Mouse (Mus musculus): ENCODE measurements around the gene Rps25. TPM values are rescaled to one million over a fixed set of nuclear protein-coding genes. Genes with fewer than 3 reads are reported as not detected.
"Not testable (repeated sequence)": the region's sequence is repeated elsewhere in the genome, so short reads cannot be mapped to it uniquely, and the experiment has no call there.

Rps25 gene
- polyA plus RNA-seq, 1 experiment = 299 TPM

DNA sequence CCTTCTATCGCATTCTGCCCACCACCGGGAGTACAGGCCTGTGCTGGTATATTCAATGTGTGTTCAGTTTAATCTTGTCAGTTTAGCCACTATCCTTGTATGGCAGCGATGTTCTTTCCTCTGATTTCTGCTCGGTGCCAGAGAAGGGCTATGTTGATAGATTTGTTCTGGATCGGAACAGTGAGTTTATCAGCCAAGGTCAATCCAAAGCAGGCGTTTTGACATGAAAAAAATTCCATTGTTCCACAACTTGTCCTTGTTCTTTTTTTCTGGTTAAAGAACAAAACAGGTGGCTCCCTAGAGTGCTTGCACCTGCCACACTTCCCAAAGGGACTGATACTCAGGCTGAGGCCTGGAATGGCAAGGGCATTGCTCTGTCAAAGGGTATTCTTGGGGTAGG lies 30.8 kb upstream of the Rps25 start:
- Histone ChIP-seq H3K36me3 (ENCODE audit: control insufficient read depth, insufficient read depth, low read length) (no peaks in the 10 kb centered on the region), H3K27me3 (replicated peaks; ENCODE audit: control insufficient read depth, insufficient read depth, low read length) (no peaks in the 10 kb centered on the region), H3K4me1 (ENCODE audit: control insufficient read depth, insufficient read depth, low read length) (peaks cover 14% of the 10 kb centered on the region; the same call in 1 of the 2 replicates), H3K27ac (ENCODE audit: insufficient read depth, low read depth, low read length) (no peak overlapping the region; the same call in 1 of the 2 replicates), H3K4me3 (ENCODE audit: insufficient read depth, low read depth, low read length) (no peak overlapping the region)
- no peak for TF ChIP-seq POLR2A (IDR thresholded peaks at IDR 0.05; ENCODE audit: low read depth, low read length)
- no peak for DNase-seq
- 87% methylated on average over 6 of the region's 6 CpGs for WGBS

- not testable (repeated sequence) for H3K27ac ChIP-seq (ENCODE audit: insufficient read depth, low read depth, low read length); H3K27me3 ChIP-seq (replicated peaks; ENCODE audit: control insufficient read depth, insufficient read depth, low read length); H3K36me3 ChIP-seq (ENCODE audit: control insufficient read depth, insufficient read depth, low read length); H3K4me3 ChIP-seq (ENCODE audit: insufficient read depth, low read depth, low read length); DNase-seq
- peaks cover 14% of the 10 kb centered on the region; the same call in 1 of the 2 replicates for H3K4me1 ChIP-seq (ENCODE audit: control insufficient read depth, insufficient read depth, low read length)
- 84% methylated on average over 2 of the region's 2 CpGs for WGBS
Measured at GRCm38 (mm10) chr9:44377335-44377734, 29.6 kb upstream of the Rps25 start.

DNA sequence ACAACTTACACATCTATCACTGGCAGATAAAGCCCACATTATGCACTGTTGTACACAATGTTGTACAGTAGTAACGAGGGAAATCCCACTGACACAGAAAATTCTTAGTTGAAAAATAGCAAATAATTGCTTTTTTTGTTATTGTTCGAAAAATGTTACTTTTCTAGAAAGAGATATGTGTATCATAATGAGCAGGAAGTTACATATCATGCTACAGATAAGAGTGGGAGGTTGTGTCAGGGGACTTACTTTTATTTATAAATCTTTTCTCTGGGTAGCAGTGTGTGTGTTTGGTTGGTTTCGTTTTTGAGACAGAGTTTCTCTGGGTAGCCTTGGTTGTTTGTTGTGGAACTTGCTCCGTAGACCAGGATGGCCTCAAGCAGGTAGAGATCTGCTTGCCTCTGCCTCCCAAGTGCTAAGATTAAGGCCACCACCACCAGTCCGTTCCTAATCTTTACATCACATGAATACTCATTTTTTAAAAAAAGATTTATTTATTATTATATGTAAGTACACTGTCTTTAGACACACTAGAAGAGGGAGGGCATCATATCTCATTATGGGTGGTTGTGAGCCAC lies 28.7 kb upstream of the Rps25 start:
- 81% methylated on average over 5 of the region's 5 CpGs for WGBS
- Histone ChIP-seq H3K36me3 (ENCODE audit: control insufficient read depth, insufficient read depth, low read length) (no peaks in the 10 kb centered on the region), H3K4me3 (ENCODE audit: insufficient read depth, low read depth, low read length) (peak overlapping the region; percentile 85; the same call in 1 of the 2 replicates), H3K27ac (ENCODE audit: insufficient read depth, low read depth, low read length) (no peak overlapping the region), H3K27me3 (replicated peaks; ENCODE audit: control insufficient read depth, insufficient read depth, low read length) (no peaks in the 10 kb centered on the region), H3K4me1 (ENCODE audit: control insufficient read depth, insufficient read depth, low read length) (peaks cover 14% of the 10 kb centered on the region; the same call in 1 of the 2 replicates)
- no peak for DNase-seq
- no peak for TF ChIP-seq POLR2A (IDR thresholded peaks at IDR 0.05; ENCODE audit: low read depth, low read length)
- TF ChIP-seq CTCF (conservative IDR thresholded peaks at IDR 0.05; ENCODE audit: insufficient read depth, insufficient read length, low read depth, low read length) = no peak

DNA sequence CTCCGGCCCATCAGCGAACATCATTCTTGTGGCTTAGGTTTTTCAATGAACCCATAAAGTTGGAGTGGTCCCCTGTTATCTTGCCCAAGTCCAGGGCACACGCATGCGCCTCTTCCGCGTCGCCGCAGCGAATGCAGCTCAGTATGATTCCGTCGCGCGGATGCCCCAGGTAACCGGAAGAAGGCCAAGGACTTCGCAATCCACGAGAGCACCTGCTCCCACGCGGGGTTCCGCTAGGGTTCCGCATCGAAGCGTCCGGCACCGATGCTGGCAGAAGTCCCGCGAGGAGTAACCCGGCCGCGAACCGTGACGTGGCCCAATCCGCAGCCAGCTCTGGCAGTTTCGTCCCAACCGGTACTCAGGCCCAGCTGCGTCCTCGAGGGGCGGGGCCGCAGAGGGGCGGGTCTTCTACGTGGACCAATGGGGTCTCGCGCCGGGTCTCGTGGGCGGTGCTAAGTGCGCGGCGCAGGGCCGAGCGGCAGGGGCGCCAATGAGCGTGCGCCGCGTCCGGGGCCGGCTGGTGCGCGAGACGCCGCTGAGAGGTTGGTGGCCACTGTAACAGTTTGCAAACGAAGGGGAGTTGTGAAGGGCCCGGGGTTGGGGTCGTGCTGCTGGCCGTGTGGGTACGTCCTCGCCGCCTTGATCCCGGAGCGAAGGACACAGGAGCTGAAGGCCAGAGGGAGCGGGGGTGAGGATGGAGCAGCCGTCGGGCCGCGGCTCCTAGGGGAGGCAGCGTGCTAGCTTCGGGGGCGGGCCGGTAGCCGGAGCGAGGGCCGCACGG lies 27.7 kb upstream of the Rps25 start, which contains the start of gene Hyou1:
Gene Hyou1 (plus strand): TSS at position 437 of the 781 bp plus-strand sequence.
- no peaks in the 10 kb centered on the region for H3K27me3 ChIP-seq (replicated peaks; ENCODE audit: control insufficient read depth, insufficient read depth, low read length)
- under 1% methylated on average over 83 of the region's 83 CpGs for WGBS
- no peaks in the 10 kb centered on the region for H3K36me3 ChIP-seq (ENCODE audit: control insufficient read depth, insufficient read depth, low read length)
- peak; percentile 100 for DNase-seq
- TF ChIP-seq CTCF (conservative IDR thresholded peaks at IDR 0.05; ENCODE audit: insufficient read depth, insufficient read length, low read depth, low read length) (0 out of 2 replicates have a peak, but pooled peaks have one; percentile 8), POLR2A (IDR thresholded peaks at IDR 0.05; ENCODE audit: low read depth, low read length) (peak; percentile 67)
- peak within 1 kb of the TSS; percentile 89 for H3K27ac ChIP-seq (ENCODE audit: insufficient read depth, low read depth, low read length)
- H3K4me1 ChIP-seq (ENCODE audit: control insufficient read depth, insufficient read depth, low read length) = peaks cover 9% of the 10 kb centered on the region; the same call in 1 of the 2 replicates
- H3K4me3 ChIP-seq (ENCODE audit: insufficient read depth, low read depth, low read length) = peak within 1 kb of the TSS; percentile 86

GRCm38 (mm10) chr9:44379862-44380261 lies 27.1 kb upstream of the Rps25 start:
- H3K27ac ChIP-seq (ENCODE audit: insufficient read depth, low read depth, low read length) = peak overlapping the region; percentile 49
- peaks cover under 1% of the 10 kb centered on the region; the same call in 1 of the 2 replicates for H3K36me3 ChIP-seq (ENCODE audit: control insufficient read depth, insufficient read depth, low read length)
- no peak for DNase-seq
- H3K27me3 ChIP-seq (replicated peaks; ENCODE audit: control insufficient read depth, insufficient read depth, low read length) = no peaks in the 10 kb centered on the region
- TF ChIP-seq POLR2A (IDR thresholded peaks at IDR 0.05; ENCODE audit: low read depth, low read length) (no peak), CTCF (conservative IDR thresholded peaks at IDR 0.05; ENCODE audit: insufficient read depth, insufficient read length, low read depth, low read length) (no peak)
- peaks cover 9% of the 10 kb centered on the region; the same call in 1 of the 2 replicates for H3K4me1 ChIP-seq (ENCODE audit: control insufficient read depth, insufficient read depth, low read length)
- H3K4me3 ChIP-seq (ENCODE audit: insufficient read depth, low read depth, low read length) = peak overlapping the region; percentile 86
- WGBS = 2% methylated on average over 15 of the region's 15 CpGs

DNA sequence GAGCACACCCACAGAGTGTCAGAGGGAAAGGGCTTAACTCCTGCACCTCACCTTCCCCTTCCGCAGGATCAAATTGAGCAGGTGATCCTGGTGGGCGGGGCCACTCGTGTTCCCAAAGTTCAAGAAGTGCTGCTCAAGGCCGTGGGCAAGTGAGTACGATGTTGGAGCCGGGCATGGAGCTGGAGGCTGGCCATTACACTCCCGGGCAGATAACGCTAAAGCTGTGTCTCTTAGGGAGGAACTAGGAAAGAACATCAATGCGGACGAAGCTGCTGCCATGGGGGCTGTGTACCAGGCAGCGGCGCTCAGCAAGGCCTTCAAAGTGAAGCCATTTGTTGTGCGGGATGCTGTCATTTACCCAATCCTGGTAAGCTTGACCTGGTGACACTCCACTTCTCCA lies 22.3 kb upstream of the Rps25 start:
- 88% methylated on average over 13 of the region's 13 CpGs for WGBS
- no peaks in the 10 kb centered on the region for H3K27me3 ChIP-seq (replicated peaks; ENCODE audit: control insufficient read depth, insufficient read depth, low read length)
- no peak overlapping the region for H3K4me3 ChIP-seq (ENCODE audit: insufficient read depth, low read depth, low read length)
- no peak overlapping the region for H3K27ac ChIP-seq (ENCODE audit: insufficient read depth, low read depth, low read length)
- DNase-seq = no peak
- TF ChIP-seq CTCF (conservative IDR thresholded peaks at IDR 0.05; ENCODE audit: insufficient read depth, insufficient read length, low read depth, low read length) (no peak), POLR2A (IDR thresholded peaks at IDR 0.05; ENCODE audit: low read depth, low read length) (no peak)
- H3K36me3 ChIP-seq (ENCODE audit: control insufficient read depth, insufficient read depth, low read length) = peaks cover 10% of the 10 kb centered on the region
- peaks cover 9% of the 10 kb centered on the region; the same call in 1 of the 2 replicates for H3K4me1 ChIP-seq (ENCODE audit: control insufficient read depth, insufficient read depth, low read length)

DNA sequence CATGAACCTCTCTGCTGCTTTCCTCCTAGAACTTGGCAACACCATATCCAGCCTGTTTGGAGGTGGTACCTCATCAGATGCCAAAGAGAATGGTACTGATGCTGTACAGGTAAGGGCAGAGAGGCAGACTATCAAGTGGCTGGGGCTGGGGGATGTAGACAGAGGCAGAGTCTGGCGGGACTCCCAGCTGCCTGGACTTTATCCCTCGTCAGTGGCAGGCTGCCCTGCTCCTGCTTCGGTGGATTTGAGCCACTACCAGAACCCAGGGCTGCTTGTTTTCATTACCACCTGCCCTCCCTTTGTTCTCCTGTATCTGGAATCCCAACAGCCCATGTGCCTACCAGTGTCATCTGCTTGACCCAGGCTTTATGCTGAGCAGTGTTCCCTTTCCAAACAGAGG lies 19.7 kb upstream of the Rps25 start:
- Histone ChIP-seq H3K27ac (ENCODE audit: insufficient read depth, low read depth, low read length) (no peak overlapping the region), H3K4me1 (ENCODE audit: control insufficient read depth, insufficient read depth, low read length) (no peaks in the 10 kb centered on the region), H3K36me3 (ENCODE audit: control insufficient read depth, insufficient read depth, low read length) (peaks cover 11% of the 10 kb centered on the region), H3K4me3 (ENCODE audit: insufficient read depth, low read depth, low read length) (no peak overlapping the region), H3K27me3 (replicated peaks; ENCODE audit: control insufficient read depth, insufficient read depth, low read length) (no peaks in the 10 kb centered on the region)
- DNase-seq = peak; percentile 76
- no peak for TF ChIP-seq CTCF (conservative IDR thresholded peaks at IDR 0.05; ENCODE audit: insufficient read depth, insufficient read length, low read depth, low read length)
- TF ChIP-seq POLR2A (IDR thresholded peaks at IDR 0.05; ENCODE audit: low read depth, low read length) = no peak
- WGBS = 65% methylated on average over 3 of the region's 3 CpGs

All from kidney, adult 2 months (tissue).